Mouse (Mus musculus) myocyte (in vitro differentiated cells): ENCODE data around the gene Cltb. TPM values are rescaled to one million over a fixed set of nuclear protein-coding genes. Genes with fewer than 3 reads are reported as not detected.

Experiments used
- H3K27me3 ChIP-seq: one replicate; pipeline ENCODE4 v1.6.1; 2011; ENCODE audit not compliant: control insufficient read depth, insufficient read depth, insufficient read length
- H3K36me3 ChIP-seq: one replicate; pipeline ENCODE4 v1.6.1; 2011; ENCODE audit not compliant: control insufficient read depth, insufficient read depth
- H3K4me2 ChIP-seq: one replicate; pipeline ENCODE4 v1.6.1; 2011; ENCODE audit warnings: low read depth, control low read depth
- H3K4me3 ChIP-seq: one replicate; pipeline ENCODE4 v1.5.1; 2011; ENCODE audit warnings: mild to moderate bottlenecking, control low read depth, moderate library complexity
- H3K79me2 ChIP-seq: one replicate; pipeline ENCODE4 v1.6.1; 2011; ENCODE audit not compliant: control insufficient read depth, insufficient read depth
- H3ac ChIP-seq: one replicate; pipeline ENCODE4 v1.6.1; 2011; ENCODE audit not compliant: control insufficient read depth, insufficient read length
- CEBPB ChIP-seq: IDR thresholded peaks from 2 replicates; pipeline ENCODE4 v1.6.1; 2011; ENCODE audit warnings: mild to moderate bottlenecking, moderate library complexity; ENCODE audit not compliant: poor library complexity, insufficient read depth, severe bottlenecking
- E2F4 ChIP-seq: IDR thresholded peaks from one replicate; pipeline ENCODE4 v1.6.1; 2011; ENCODE audit warnings: mild to moderate bottlenecking, control low read depth, moderate library complexity; ENCODE audit not compliant: insufficient read depth
- MAX ChIP-seq: IDR thresholded peaks from one replicate; pipeline ENCODE4 v1.6.1; 2011; ENCODE audit warnings: low read depth, mild to moderate bottlenecking, control low read depth
- MYOD1 ChIP-seq, 3 experiments: IDR thresholded peaks; one replicate each; pipeline ENCODE4 v1.6.1; 2011; ENCODE audit warnings: control low read depth in 2 of 3, low read depth in 2 of 3, mild to moderate bottlenecking in 2 of 3, moderate library complexity in 1 of 3; ENCODE audit not compliant: insufficient read length in 2 of 3, control insufficient read depth in 1 of 3
- MYOG ChIP-seq, 3 experiments: IDR thresholded peaks; one replicate each; pipeline ENCODE4 v1.6.1; 2011; ENCODE audit warnings: control low read depth in 2 of 3, low read depth in 2 of 3, mild to moderate bottlenecking in 2 of 3; ENCODE audit not compliant: insufficient read length in 2 of 3, control insufficient read depth in 1 of 3, insufficient read depth in 1 of 3
- POLR2A ChIP-seq: IDR thresholded peaks from one replicate; pipeline ENCODE4 v1.6.1; 2011; ENCODE audit warnings: low read depth, mild to moderate bottlenecking, control low read depth, moderate library complexity; ENCODE audit not compliant: insufficient read length
- POLR2AphosphoS2 ChIP-seq: IDR thresholded peaks from one replicate; pipeline ENCODE4 v1.6.1; 2011; ENCODE audit warnings: low read depth, control low read depth; ENCODE audit not compliant: insufficient read length
- REST ChIP-seq: IDR thresholded peaks from one replicate; pipeline ENCODE4 v1.6.1; 2011; ENCODE audit warnings: mild to moderate bottlenecking, control low read depth, moderate library complexity; ENCODE audit not compliant: insufficient read depth, insufficient read length
- SRF ChIP-seq: IDR thresholded peaks from one replicate; pipeline ENCODE4 v1.6.1; 2011; ENCODE audit warnings: low read depth; ENCODE audit not compliant: control insufficient read depth, insufficient read length
- TCF12 ChIP-seq: IDR thresholded peaks from one replicate; pipeline ENCODE4 v1.6.1; 2011; ENCODE audit warnings: mild to moderate bottlenecking, control low read depth; ENCODE audit not compliant: poor library complexity, insufficient read depth, severe bottlenecking
- TCF3 ChIP-seq: IDR thresholded peaks from one replicate; pipeline ENCODE4 v1.6.1; 2011; ENCODE audit warnings: low read depth, control low read depth; ENCODE audit not compliant: insufficient read length
- USF1 ChIP-seq: IDR thresholded peaks from one replicate; pipeline ENCODE4 v1.6.1; 2011; ENCODE audit warnings: low read depth, mild to moderate bottlenecking, control low read depth, moderate library complexity
- polyA plus RNA-seq: library from polyadenylated mRNA; unstranded; fragments of >200 nt; fragmentation: generic; extraction: Trizol; gene quantifications from one replicate; pipeline ENCODE4 v1.2.1, GENCODE M21; 2012; ENCODE audit warnings: missing spikeins

Gene Cltb
- polyA plus RNA-seq, 1 experiment = 43.0 TPM

GRCm38 (mm10) chr13:54568380-54568779, 42.8 kb downstream of the Cltb start:
- TF ChIP-seq REST (no peak), MYOG (IDR thresholded peaks at IDR 0.05; ENCODE audit: control insufficient read depth in 1 of 3, insufficient read depth in 1 of 3, insufficient read length in 2 of 3, low read depth in 2 of 3) (no peak), POLR2AphosphoS2 (no peak), TCF3 (no peak), POLR2A (no peak), CEBPB (no peak), SRF (no peak), USF1 (no peak), MYOD1 (IDR thresholded peaks at IDR 0.05; ENCODE audit: control insufficient read depth in 1 of 3, insufficient read length in 2 of 3, low read depth in 2 of 3) (no peak), MAX (no peak), E2F4 (no peak), TCF12 (no peak)
- Histone ChIP-seq H3K36me3 (no peaks in the 10 kb centered on the region), H3K27me3 (no peaks in the 10 kb centered on the region), H3ac (no peak overlapping the region), H3K4me2 (no peak overlapping the region), H3K4me3 (no peak overlapping the region), H3K79me2 (peaks cover 16% of the 10 kb centered on the region)

- Histone ChIP-seq H3K4me2 (peak overlapping the region; percentile 88), H3ac (no peak overlapping the region), H3K79me2 (peaks cover 30% of the 10 kb centered on the region), H3K27me3 (no peaks in the 10 kb centered on the region), H3K36me3 (no peaks in the 10 kb centered on the region), H3K4me3 (peak overlapping the region; percentile 69)
- no peak for TF ChIP-seq TCF12
- TF ChIP-seq MYOD1 (IDR thresholded peaks at IDR 0.05; ENCODE audit: control insufficient read depth in 1 of 3, insufficient read length in 2 of 3, low read depth in 2 of 3) = no peak
- no peak for TF ChIP-seq MYOG (IDR thresholded peaks at IDR 0.05; ENCODE audit: control insufficient read depth in 1 of 3, insufficient read depth in 1 of 3, insufficient read length in 2 of 3, low read depth in 2 of 3)
- TF ChIP-seq USF1 = no peak
- no peak for TF ChIP-seq REST
Measured at GRCm38 (mm10) chr13:54565594-54566345, 45.4 kb downstream of the Cltb start.

- Histone ChIP-seq H3K27me3 (no peaks in the 10 kb centered on the region), H3K36me3 (no peaks in the 10 kb centered on the region), H3K79me2 (peaks cover 30% of the 10 kb centered on the region), H3K4me2 (peak within 1 kb of the TSS; percentile 88), H3ac (peak within 1 kb of the TSS; percentile 53), H3K4me3 (peak within 1 kb of the TSS; percentile 69)
- TF ChIP-seq POLR2A (peak; percentile 94), REST (no peak), MYOD1 (IDR thresholded peaks at IDR 0.05; ENCODE audit: control insufficient read depth in 1 of 3, insufficient read length in 2 of 3, low read depth in 2 of 3) (no peak), MYOG (IDR thresholded peaks at IDR 0.05; ENCODE audit: control insufficient read depth in 1 of 3, insufficient read depth in 1 of 3, insufficient read length in 2 of 3, low read depth in 2 of 3) (peak in 1 of 3 experiments; percentile 3), POLR2AphosphoS2 (peak; percentile 94)
Measured at GRCm38 (mm10) chr13:54565201-54565581, 46.0 kb downstream of the Cltb start, which contains the start of gene 4833439L19Rik. 4833439L19Rik (minus strand) TSS chr13:54565435.

- TF ChIP-seq USF1 (no peak), MAX (no peak), TCF3 (no peak), MYOG (IDR thresholded peaks at IDR 0.05; ENCODE audit: control insufficient read depth in 1 of 3, insufficient read depth in 1 of 3, insufficient read length in 2 of 3, low read depth in 2 of 3) (no peak), CEBPB (no peak), E2F4 (no peak), MYOD1 (IDR thresholded peaks at IDR 0.05; ENCODE audit: control insufficient read depth in 1 of 3, insufficient read length in 2 of 3, low read depth in 2 of 3) (no peak), POLR2AphosphoS2 (no peak)
- Histone ChIP-seq H3K79me2 (peaks cover 30% of the 10 kb centered on the region), H3K36me3 (peaks cover 6% of the 10 kb centered on the region), H3ac (peak overlapping the region; percentile 53), H3K4me3 (peak overlapping the region; percentile 69), H3K27me3 (no peaks in the 10 kb centered on the region), H3K4me2 (peak overlapping the region; percentile 74)
Measured at GRCm38 (mm10) chr13:54564232-54565200, 46.6 kb downstream of the Cltb start.
